Mouse (Mus musculus): ENCODE measurements around the gene B4galt1.

The B4galt1 gene

DNA sequence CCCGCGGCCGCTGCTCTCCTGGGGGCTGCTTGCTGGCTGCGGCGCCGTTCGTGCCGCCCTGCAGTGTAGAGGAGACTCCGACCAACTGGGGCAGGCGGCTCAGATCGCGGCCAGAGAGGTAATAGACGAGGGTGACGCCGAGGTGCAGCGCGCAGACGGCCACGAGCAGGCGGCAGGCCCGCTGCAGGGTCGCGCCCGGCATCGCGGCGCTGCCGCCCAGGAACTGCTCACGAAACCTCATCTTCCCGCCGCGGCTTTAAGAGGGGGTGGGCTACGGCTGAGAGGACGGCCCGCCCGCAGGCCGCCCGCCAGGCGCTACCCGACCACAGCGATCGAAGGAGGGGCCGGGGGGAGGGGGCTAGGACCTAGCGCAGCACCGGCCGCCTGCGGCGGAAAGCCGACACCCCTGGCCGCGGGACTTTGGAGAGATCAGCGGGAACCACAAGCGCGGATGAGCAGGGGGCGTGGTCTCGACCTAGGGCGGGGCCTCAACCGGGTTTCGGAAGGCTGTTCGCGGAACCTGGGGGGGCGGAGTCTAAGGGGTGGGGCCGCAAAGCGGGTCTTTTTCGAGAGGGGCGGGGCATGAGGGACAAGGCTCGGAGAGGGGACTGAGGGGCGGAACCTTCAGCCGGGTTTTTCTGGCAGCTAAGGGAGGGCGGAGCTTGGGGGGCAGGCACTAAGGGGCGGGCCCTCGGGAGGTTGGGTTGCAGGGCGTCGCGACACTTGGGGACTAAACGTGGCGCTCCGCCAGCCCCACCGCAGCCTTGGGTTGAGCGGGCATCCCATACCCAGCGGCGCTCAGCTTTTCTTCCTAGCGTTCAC, at the start of gene B4galt1:
B4galt1 (minus strand) TSS at position 441 of the 822 bp plus-strand sequence.
- peak; percentile 85 for ATAC-seq (ENCODE audit: low TSS enrichment)

DNA sequence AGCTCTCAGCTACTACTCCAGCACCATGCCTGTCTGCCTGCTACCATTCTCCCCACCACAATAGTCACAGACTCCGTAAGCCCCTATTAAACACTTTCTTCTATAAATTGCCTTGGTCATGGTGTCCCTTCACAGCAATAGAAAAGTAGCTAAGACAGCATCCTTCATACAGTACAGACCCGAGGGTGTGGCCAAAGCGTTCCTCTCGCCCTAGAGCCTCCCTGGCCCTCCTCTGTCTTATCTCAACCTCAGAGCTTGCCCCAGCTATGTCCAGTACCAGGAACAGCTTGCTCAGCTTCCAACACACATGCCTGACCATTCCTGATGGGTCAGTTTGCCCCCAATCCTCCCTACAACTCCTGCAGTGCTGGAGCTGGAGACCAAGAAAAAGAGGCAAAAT, 46.8 kb upstream of the B4galt1 start:
- no peak for ATAC-seq (ENCODE audit: low TSS enrichment)

DNA sequence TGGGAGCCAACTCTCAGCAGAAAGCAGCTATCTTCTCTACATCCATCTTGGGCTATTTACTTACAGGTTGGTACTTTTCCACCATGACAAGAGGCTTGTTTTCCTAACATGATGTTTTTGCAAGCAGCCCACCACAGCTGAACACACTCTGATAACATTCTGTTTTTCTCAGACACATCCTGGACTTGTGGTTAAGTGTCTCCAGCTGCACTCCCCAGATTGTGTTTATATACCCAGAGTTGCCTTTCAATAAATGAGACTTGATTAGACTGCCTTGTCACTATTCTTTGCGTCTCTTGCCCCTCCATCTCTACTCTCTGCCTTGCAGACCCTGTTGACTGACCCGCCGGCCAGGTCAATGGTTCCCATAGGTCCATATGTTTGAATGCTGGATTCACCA, 46.3 kb upstream of the B4galt1 start:
- ATAC-seq (ENCODE audit: low TSS enrichment): no peak

DNA sequence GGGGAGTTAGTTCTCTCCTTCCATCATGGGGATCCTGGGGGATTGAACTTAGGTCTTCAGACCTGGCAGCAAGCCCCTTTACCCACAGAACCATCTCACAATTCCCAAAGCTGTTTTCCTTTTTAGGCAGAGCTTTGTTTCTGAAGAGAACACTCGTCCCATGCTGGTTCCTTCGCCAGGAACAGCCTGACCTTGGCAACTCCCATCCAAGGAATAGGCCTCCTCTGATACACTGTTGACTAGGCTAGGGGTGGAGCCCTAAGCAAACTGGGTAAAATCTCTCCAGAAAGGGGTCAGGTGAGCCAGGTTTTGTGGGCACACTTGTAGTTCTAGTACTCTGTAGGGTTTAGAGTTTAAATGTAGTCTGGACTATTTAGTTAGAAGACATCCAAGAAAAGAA, 45.5 kb upstream of the B4galt1 start:
- no peak for ATAC-seq (ENCODE audit: low TSS enrichment)

DNA sequence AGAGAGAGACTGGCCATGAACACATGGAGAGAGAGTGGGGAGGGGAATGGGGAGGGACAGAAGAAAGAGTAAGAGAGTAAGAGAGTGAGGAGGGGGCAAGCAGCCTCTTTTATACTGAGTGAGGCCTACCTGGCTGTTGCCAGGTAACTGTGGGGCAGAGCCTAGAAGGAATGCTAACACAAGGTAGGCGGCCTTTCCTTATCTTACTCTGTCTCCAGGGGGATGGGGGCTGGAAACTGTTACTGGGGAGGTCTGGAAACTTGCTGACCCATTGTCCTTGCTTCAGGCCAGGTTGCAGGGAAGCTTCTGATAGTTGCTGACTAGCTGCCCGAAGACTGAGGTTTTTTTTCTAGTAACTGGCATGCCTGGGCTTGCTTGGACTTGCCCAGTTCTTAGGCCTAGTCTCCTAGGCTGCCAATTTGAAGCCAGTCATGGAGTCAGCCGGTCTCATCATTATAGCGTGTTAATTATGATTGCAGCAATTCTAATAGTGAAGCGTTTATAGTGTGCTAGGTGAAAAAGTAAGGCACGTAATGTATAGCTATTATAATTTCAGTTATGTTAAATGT, 44.8 kb upstream of the B4galt1 start:
- no peak for ATAC-seq (ENCODE audit: low TSS enrichment)

- ATAC-seq (ENCODE audit: low TSS enrichment): no peak
Measured at GRCm38 (mm10) chr4:40895646-40896045, 41.8 kb upstream of the B4galt1 start.

DNA sequence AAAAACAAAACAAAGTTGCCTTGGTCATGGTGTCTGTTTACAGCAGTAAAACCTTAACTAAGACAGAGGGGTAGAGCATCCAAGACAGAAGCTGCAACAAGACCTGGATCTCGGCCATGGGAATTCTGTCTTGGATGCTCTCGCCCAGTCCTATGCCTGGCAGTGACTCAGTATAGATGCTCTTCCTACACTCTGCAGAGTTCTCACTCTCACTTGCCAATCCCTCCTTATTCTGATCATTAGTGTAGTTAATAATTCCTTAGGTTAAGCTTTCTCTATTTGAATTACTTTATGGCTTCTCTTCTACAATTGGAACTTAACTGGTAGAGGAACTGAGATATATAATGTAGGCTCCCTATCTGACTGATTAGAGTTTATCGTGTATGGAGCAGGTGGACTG, 41.3 kb upstream of the B4galt1 start:
- no peak for ATAC-seq (ENCODE audit: low TSS enrichment)

GRCm38 (mm10) chr4:40891206-40891605, 37.4 kb upstream of the B4galt1 start:
- ATAC-seq (ENCODE audit: low TSS enrichment): no peak

DNA sequence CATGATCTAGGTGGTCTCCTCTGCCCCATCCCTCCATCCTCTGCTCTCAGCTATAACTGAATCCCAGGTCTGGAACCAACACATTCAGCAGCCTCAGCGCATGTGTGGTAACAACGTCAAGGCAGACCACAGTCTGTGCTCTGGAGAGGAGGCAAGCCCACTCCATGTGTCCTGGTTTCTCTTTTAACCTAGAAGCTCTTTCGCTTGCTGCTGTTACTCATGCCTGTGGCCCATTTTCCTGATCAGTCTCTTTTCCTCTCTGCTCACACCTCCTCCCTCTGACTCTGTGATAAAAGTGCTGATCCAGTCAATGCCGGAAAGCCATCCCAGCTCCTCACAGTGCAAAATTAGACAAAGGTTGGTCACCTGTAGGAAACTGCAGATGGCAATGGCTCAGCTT, 36.2 kb upstream of the B4galt1 start:
- ATAC-seq (ENCODE audit: low TSS enrichment): peak; percentile 57

DNA sequence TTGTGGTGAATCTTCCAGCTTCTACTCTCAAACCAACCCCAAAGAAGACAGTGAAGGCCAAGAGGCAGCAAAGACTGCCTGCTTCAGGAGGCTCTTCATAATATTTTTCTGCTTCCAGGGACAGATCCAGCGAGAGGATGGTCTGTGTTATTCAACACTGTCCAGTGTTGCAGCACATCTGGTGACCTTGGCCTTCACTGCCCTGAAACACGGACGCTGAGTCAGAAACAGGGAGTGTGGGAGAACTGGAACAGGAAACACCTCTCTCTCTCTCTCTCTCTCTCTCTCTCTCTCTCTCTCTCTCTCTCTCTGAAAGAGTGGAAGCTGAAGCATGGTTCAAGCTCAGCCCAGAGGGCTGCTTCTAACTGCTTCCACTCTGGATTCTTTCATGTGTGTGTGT, 35.4 kb upstream of the B4galt1 start:
- ATAC-seq (ENCODE audit: low TSS enrichment): no peak

DNA sequence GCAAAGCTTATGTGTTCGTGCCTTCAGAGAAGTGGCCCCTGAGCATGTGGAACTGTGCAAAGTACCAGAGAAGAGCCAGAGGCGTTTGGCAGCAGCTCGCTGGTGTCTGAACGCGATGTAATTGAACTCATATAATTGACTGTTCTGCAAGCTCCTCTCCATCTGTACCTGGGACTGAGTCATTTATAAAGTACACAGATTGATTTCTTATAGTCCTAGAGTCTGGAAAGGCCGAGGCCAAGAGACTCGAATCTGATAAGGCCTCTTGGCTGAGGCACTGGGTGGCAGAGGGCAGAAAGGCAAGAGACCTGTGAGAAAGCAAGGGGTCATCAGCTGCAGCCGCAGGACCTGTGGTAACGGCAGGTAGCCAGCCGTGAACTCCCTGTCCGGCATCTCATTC, 35.0 kb upstream of the B4galt1 start:
- no peak for ATAC-seq (ENCODE audit: low TSS enrichment)

- no peak for ATAC-seq (ENCODE audit: low TSS enrichment)
Measured at GRCm38 (mm10) chr4:40885883-40886282, 32.1 kb upstream of the B4galt1 start.

GRCm38 (mm10) chr4:40885166-40885525, 31.3 kb upstream of the B4galt1 start:
- ATAC-seq (ENCODE audit: low TSS enrichment): 0 out of 2 replicates have a peak, but pooled peaks have one; percentile 28

DNA sequence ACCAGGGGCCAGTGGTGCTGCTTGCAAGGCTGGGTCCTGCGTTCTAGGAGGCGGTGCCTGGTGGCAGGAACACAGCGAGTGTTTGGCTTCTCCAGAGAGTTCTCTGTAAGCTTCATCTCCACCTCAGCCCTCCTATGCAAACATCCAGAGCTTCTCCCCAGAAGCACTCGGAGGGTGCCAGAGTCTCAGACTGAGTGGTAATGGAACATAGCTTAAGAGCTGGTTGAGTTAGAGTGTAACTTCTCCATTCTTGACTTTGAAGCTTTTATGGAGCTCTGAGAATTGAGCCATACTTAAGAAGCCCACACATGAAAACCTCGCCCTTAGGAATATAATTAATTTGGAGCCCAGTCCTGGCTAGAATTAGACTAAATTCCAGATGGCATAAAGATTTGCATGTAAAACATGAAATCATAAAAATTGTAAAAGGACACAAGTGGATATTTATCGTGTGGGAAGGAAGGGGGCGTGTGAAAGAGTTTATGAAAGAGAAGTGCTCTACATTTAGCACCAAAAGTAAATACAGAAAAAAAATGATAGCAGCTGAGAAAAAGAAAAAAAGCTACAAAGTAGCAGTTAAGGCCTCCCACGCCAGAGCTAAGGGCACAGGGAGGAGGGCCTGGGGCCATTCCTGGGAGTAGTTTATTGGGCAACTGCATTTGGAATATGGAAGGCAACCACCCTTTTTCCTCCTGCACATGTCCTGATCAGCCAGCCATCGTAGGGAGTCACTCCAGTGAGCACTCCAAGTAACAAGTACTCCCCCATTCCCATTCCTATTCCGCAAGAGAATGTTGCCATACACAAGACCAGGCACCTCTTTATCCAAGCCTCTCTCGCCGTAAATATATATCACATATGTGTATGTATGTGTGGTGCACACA, 30.7 kb upstream of the B4galt1 start:
- ATAC-seq (ENCODE audit: low TSS enrichment): peak; percentile 58

GRCm38 (mm10) chr4:40883200-40883599, 29.4 kb upstream of the B4galt1 start:
- ATAC-seq (ENCODE audit: low TSS enrichment): peak; percentile 53

DNA sequence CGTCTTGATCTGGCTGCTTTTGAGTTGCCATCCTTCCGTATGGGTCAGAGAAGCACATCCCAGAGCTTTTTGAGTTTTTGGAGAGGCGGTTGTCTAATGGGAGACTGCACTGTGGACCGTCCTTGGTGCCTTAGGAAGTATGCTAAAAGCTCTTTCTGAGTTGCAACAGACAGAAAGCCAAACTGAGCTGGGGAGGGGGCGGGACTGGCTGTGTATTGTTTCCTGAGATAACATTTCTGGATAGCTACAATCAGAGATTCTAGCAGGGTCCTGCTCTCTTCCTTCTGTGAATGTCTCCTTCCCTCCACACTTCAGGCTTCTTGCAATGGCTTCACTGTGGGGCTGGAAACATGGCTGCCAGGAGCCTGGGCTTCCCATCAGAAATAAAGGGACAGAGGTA, 23.7 kb upstream of the B4galt1 start:
- ATAC-seq (ENCODE audit: low TSS enrichment): no peak

- ATAC-seq (ENCODE audit: low TSS enrichment): no peak
Measured at GRCm38 (mm10) chr4:40876814-40877371, 23.1 kb upstream of the B4galt1 start.

- ATAC-seq (ENCODE audit: low TSS enrichment): peak; percentile 86
Measured at GRCm38 (mm10) chr4:40875842-40876241, 22.0 kb upstream of the B4galt1 start.

- no peak for ATAC-seq (ENCODE audit: low TSS enrichment)
Measured at GRCm38 (mm10) chr4:40874794-40875552, 21.2 kb upstream of the B4galt1 start.

GRCm38 (mm10) chr4:40874151-40874600, 20.4 kb upstream of the B4galt1 start:
- peak; percentile 33 for ATAC-seq (ENCODE audit: low TSS enrichment)

GRCm38 (mm10) chr4:40873320-40873719, 19.5 kb upstream of the B4galt1 start:
- ATAC-seq (ENCODE audit: low TSS enrichment): no peak
